Mouse (Mus musculus): ENCODE measurements around the gene Zfp691.

DNA sequence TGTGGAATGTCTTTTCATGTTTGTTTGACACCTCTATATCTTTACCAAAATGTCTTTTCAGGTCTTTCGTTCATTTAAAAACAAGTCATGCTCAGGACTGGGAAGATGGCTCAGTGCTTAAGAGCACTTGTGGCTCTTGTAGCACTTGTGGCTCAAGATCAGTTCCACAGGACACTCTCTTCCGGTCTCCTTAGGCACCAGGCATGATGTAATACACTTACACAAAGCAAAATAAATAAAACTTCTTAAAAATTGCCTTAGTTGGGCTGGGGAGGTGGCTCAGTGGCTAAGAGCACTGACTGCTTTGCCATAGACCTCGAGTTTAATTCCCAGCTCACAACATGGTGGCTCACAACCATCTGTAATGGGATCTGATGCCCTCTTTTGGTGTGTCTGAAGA, 12.6 kb downstream of the Zfp691 start:
- TF ChIP-seq POLR2A (IDR thresholded peaks at IDR 0.05; ENCODE audit: extremely low read depth, insufficient read depth, low read length), result no peak
- no peak for TF ChIP-seq CTCF (IDR thresholded peaks at IDR 0.05; ENCODE audit: low read depth, low read length)
